Mouse (Mus musculus) midbrain, postnatal 0 days (tissue): ENCODE data around the gene Nemf. TPM values are rescaled to one million over a fixed set of nuclear protein-coding genes. Genes with fewer than 3 reads are reported as not detected.

Experiments used
- ATAC-seq: fragments of 200-750 bp; cut with Nextera tagmentation; 2 replicates; pipeline ENCODE4 v1.8.0; 2017; ENCODE audit warnings: moderate number of reproducible peaks, mild to moderate bottlenecking, moderate TSS enrichment, moderate library complexity; ENCODE audit not compliant: low FRiP score
- DNase-seq: peaks from one replicate; pipeline ENCODE4 v3.0.0-alpha.2; 2015; ENCODE audit warnings: low spot score
- H3K27ac ChIP-seq: fragments of 300-500 bp; sonication (generic); 2 replicates; pipeline ENCODE4 v1.5.1; 2014; ENCODE audit warnings: low read depth, mild to moderate bottlenecking, low read length, mixed read lengths
- H3K27me3 ChIP-seq: fragments of 300-500 bp; sonication (generic); 2 replicates; pipeline ENCODE4 v1.6.1; 2014; ENCODE audit warnings: low read length, control low read depth, mixed read lengths; ENCODE audit not compliant: insufficient read depth
- H3K36me3 ChIP-seq: fragments of 300-500 bp; sonication (generic); 2 replicates; pipeline ENCODE4 v1.6.1; 2014; ENCODE audit warnings: low read length, control low read depth, mixed read lengths; ENCODE audit not compliant: insufficient read depth
- H3K4me1 ChIP-seq: fragments of 300-500 bp; sonication (generic); 2 replicates; pipeline ENCODE4 v1.6.1; 2014; ENCODE audit warnings: mild to moderate bottlenecking, control low read depth, antibody characterized with exemption, low read length, mixed read lengths; ENCODE audit not compliant: insufficient read depth
- H3K4me2 ChIP-seq: fragments of 300-500 bp; sonication (generic); 2 replicates; pipeline ENCODE4 v1.6.1; 2014; ENCODE audit warnings: low read depth, mild to moderate bottlenecking, low read length, mixed read lengths; ENCODE audit not compliant: poor library complexity, severe bottlenecking
- H3K4me3 ChIP-seq: fragments of 300-500 bp; sonication (generic); 2 replicates; pipeline ENCODE4 v1.5.1; 2014; ENCODE audit warnings: low read depth, mild to moderate bottlenecking, low read length, moderate library complexity
- H3K9ac ChIP-seq: fragments of 300-500 bp; sonication (generic); replicated peaks from 2 replicates; pipeline ENCODE4 v1.6.1; 2014; ENCODE audit warnings: mild to moderate bottlenecking, low read length, moderate library complexity, mixed read lengths; ENCODE audit not compliant: poor library complexity, severe bottlenecking
- H3K9me3 ChIP-seq: fragments of 300-500 bp; sonication (generic); 2 replicates; pipeline ENCODE4 v1.6.1; 2016; ENCODE audit warnings: low read length, control low read depth
- CTCF ChIP-seq: IDR thresholded peaks from 2 replicates; pipeline ENCODE4 v1.5.1; 2016; ENCODE audit warnings: antibody characterized with exemption, mild to moderate bottlenecking
- WGBS: fragments of 180-500 bp; shearing (Covaris S2); extraction: QIAGEN DNeasy Blood & Tissue Kit; methylation state at CpG from one replicate; pipeline ENCODE4 v1.1.7; 2014; 5-methylcytosine and 5-hydroxymethylcytosine counted together
- microRNA-seq: library from miRNA; unstranded; fragments of <30 nt; microRNA quantifications from one replicate; pipeline ENCODE4, GENCODE M21; 2016; ENCODE audit warnings: borderline number of aligned reads
- polyA plus RNA-seq: library from polyadenylated mRNA; unstranded; fragments of >200 nt; fragmentation: Nextera tagmentation; extraction: Ambion mirVana; gene quantifications from 2 replicates; pipeline ENCODE4 v1.2.1, GENCODE M21; 2015
- total RNA-seq: library from RNA; depleted of rRNA; stranded (reverse); fragments of >200 nt; gene quantifications from 2 replicates; pipeline ENCODE4 v1.2.3, GENCODE M21; 2014; rRNA removed

Gene Nemf
- total and polyA plus RNA-seq, 2 experiments from 2014 or later: 24.0 to 69.6 TPM

- H3K4me2 ChIP-seq: no peak overlapping the region
- 55% methylated on average over 2 of the region's 2 CpGs for WGBS
- no peaks in the 10 kb centered on the region for H3K9me3 ChIP-seq
- DNase-seq: no peak
- no peak for ATAC-seq
- H3K27ac ChIP-seq: no peak overlapping the region
- no peaks in the 10 kb centered on the region for H3K36me3 ChIP-seq
- no peaks in the 10 kb centered on the region for H3K27me3 ChIP-seq
- no peak overlapping the region for H3K9ac ChIP-seq
- H3K4me3 ChIP-seq: no peak overlapping the region
- H3K4me1 ChIP-seq: no peaks in the 10 kb centered on the region
- no peak for TF ChIP-seq CTCF
Measured at GRCm38 (mm10) chr12:69268956-69269355, 88.0 kb downstream of the Nemf start.

DNA sequence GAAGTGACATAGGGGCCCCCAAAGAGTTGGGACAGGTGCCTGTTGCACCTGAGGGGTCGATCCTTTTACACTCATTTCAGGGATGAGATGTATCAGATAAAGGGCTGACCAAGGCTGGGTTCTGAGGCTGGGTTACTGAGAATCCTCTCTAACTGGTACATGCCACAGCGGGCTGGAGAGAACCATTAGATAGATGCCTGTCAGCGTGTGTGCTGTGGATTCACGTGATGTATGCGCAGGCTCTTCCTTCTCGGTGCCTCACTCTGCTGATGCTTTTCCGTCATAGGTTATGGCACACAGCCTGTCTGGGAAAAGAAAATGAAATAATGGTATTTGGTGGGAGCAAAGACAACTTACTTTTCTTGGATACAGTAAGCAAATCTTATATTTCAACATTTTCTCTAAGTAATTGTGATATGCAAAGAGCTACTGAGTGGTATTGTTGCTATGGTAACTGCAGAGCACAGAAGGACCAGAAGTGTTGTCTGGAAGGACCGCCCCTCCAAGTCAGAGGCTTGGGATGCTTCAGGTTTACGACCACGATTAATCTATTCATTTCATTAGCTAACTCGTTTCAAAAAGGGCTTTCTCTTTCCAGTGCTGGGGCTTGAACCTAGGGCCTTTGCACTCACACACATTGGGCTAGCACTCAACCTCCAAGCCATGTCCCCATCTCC is 88.9 kb downstream of the Nemf start:
- WGBS: 65% methylated on average over 11 of the region's 11 CpGs
- no peaks in the 10 kb centered on the region for H3K27me3 ChIP-seq
- no peaks in the 10 kb centered on the region for H3K36me3 ChIP-seq

GRCm38 (mm10) chr12:69265031-69265430 is 91.9 kb downstream of the Nemf start:
- no peak for TF ChIP-seq CTCF
- Histone ChIP-seq H3K4me1 (no peaks in the 10 kb centered on the region), H3K4me2 (no peak overlapping the region), H3K9ac (no peak overlapping the region), H3K27ac (no peak overlapping the region), H3K27me3 (no peaks in the 10 kb centered on the region), H3K9me3 (no peaks in the 10 kb centered on the region), H3K4me3 (no peak overlapping the region), H3K36me3 (no peaks in the 10 kb centered on the region)
- 90% methylated on average over 3 of the region's 3 CpGs for WGBS
- DNase-seq (no peak), ATAC-seq (no peak)

More for the DNA sequence above, 88.9 kb downstream of the Nemf start:
- H3K27ac ChIP-seq: no peak overlapping the region
- H3K9ac ChIP-seq: no peak overlapping the region
- no peak for TF ChIP-seq CTCF
- no peak overlapping the region for H3K4me3 ChIP-seq
- ATAC-seq: no peak
- H3K4me2 ChIP-seq: no peak overlapping the region
- peak; percentile 15 for DNase-seq
- no peaks in the 10 kb centered on the region for H3K4me1 ChIP-seq
- no peaks in the 10 kb centered on the region for H3K9me3 ChIP-seq

DNA sequence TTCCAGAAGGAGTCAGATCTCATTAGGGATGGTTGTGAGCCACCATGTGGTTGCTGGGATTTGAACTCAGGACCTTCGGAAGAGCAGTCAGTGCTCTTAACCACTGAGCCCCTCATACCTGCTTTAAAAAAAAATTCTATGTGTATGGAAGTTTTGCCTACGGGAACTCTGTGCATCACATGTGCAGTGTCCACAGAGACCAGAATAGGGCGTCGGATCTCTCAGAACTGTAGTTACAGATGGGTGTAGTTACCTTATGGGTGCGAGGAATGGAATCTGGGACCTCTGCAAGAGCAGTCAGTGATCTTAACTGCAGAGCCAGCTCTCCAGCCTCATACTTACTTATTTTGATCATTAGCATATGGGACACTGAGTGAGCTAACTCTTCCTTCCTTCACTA is 94.7 kb downstream of the Nemf start:
- ATAC-seq: no peak
- WGBS: 95% methylated on average over 5 of the region's 5 CpGs
- no peak overlapping the region for H3K9ac ChIP-seq

More for the DNA sequence above, 94.7 kb downstream of the Nemf start:
- no peak for TF ChIP-seq CTCF
- DNase-seq: no peak
- Histone ChIP-seq H3K36me3 (no peaks in the 10 kb centered on the region), H3K4me3 (no peak overlapping the region), H3K4me1 (no peaks in the 10 kb centered on the region), H3K27me3 (no peaks in the 10 kb centered on the region), H3K4me2 (no peak overlapping the region), H3K9me3 (no peaks in the 10 kb centered on the region), H3K27ac (no peak overlapping the region)

Small RNA genes within 50 kb of the gene (microRNA-seq; reads per million reads assigned to microRNA genes)
- gene Gm47299 (not detected), gene Gm47305 (not detected)

Other genes starting within 250 kb of the Nemf start
- 145 and 151 TPM in 2 replicates for gene Rps29, start 198.0 kb downstream of the Nemf start, total RNA-seq
- gene Rps29, start 198.0 kb downstream of the Nemf start, polyA plus RNA-seq: 1,280 and 1,361 TPM in 2 replicates
- gene Lrr1, start 188.4 kb downstream of the Nemf start, total RNA-seq: 0.24 and 1.6 TPM in 2 replicates
- 1.2 and 1.3 TPM in 2 replicates for gene Lrr1, start 188.4 kb downstream of the Nemf start, polyA plus RNA-seq
- 117 and 148 TPM in 2 replicates for gene Rpl36al, start 173.1 kb downstream of the Nemf start, total RNA-seq
- gene Rpl36al, start 173.1 kb downstream of the Nemf start, polyA plus RNA-seq: 352 and 392 TPM in 2 replicates
- 54.6 and 59.0 TPM in 2 replicates for gene Mgat2, start 173.0 kb downstream of the Nemf start, total RNA-seq
- 41.5 and 41.9 TPM in 2 replicates for gene Mgat2, start 173.0 kb downstream of the Nemf start, polyA plus RNA-seq
- 0.38 and 4.0 TPM in 2 replicates for gene Gm49383, start 160.1 kb downstream of the Nemf start, total RNA-seq
- 5.3 and 5.4 TPM in 2 replicates for gene Gm49383, start 160.1 kb downstream of the Nemf start, polyA plus RNA-seq
- gene Dnaaf2, start 158.7 kb downstream of the Nemf start, total RNA-seq: 5.0 and 6.1 TPM in 2 replicates
- 8.0 and 9.4 TPM in 2 replicates for gene Dnaaf2, start 158.7 kb downstream of the Nemf start, polyA plus RNA-seq
- gene Gm49384, start 152.9 kb downstream of the Nemf start, total RNA-seq: 1.2 TPM in 1 of 2 replicates, not detected in the other
- gene Gm49384, start 152.9 kb downstream of the Nemf start, polyA plus RNA-seq: 2.5 and 2.9 TPM in 2 replicates
- 2.4 and 3.6 TPM in 2 replicates for gene Pole2, start 129.0 kb downstream of the Nemf start, total RNA-seq
- gene Pole2, start 129.0 kb downstream of the Nemf start, polyA plus RNA-seq: 1.4 TPM in 2 replicates
- 8.5 TPM in 2 replicates for gene Klhdc1, start 116.0 kb downstream of the Nemf start, total RNA-seq
- gene Klhdc1, start 116.0 kb downstream of the Nemf start, polyA plus RNA-seq: 18.1 and 25.6 TPM in 2 replicates
- gene Klhdc2, start 60.5 kb downstream of the Nemf start, total RNA-seq: 303 and 373 TPM in 2 replicates
- 259 and 266 TPM in 2 replicates for gene Klhdc2, start 60.5 kb downstream of the Nemf start, polyA plus RNA-seq
- gene Arf6, start 15.0 kb upstream of the Nemf start, total RNA-seq: 122 TPM in 2 replicates
- 34.9 and 42.0 TPM in 2 replicates for gene Arf6, start 15.0 kb upstream of the Nemf start, polyA plus RNA-seq
- gene Gm9887, start 15.3 kb upstream of the Nemf start, total RNA-seq: not detected in 2 replicates
- 0.90 and 1.0 TPM in 2 replicates for gene Gm9887, start 15.3 kb upstream of the Nemf start, polyA plus RNA-seq
- 7.5 and 9.4 TPM in 2 replicates for gene Vcpkmt, start 225.9 kb upstream of the Nemf start, total RNA-seq
- 32.2 and 32.5 TPM in 2 replicates for gene Vcpkmt, start 225.9 kb upstream of the Nemf start, polyA plus RNA-seq